Mouse (Mus musculus): Measurements from ENCODE around the gene Mras. TPM values are rescaled to one million over a fixed set of nuclear protein-coding genes. Genes with fewer than 3 reads are reported as not detected.

The Mras gene
- polyA plus RNA-seq, 1 experiment from 2014 or later: 29.6 TPM

- H3K27ac ChIP-seq: peak overlapping the region; percentile 83
- H3K36me3 ChIP-seq: no peaks in the 10 kb centered on the region
- peaks cover 23% of the 10 kb centered on the region for H3K27me3 ChIP-seq
- peak overlapping the region; percentile 91 for H3K9ac ChIP-seq
- peak overlapping the region; percentile 82 for H3K4me3 ChIP-seq
- H3K4me2 ChIP-seq (replicated peaks): peak overlapping the region; percentile 89
- under 1% methylated on average over 60 of the region's 86 CpGs for WGBS
- peaks cover 43% of the 10 kb centered on the region for H3K4me1 ChIP-seq
- ATAC-seq (ENCODE audit: low FRiP score, low read depth): peak; percentile 67
- H3K9me3 ChIP-seq: no peaks in the 10 kb centered on the region
Measured at GRCm38 (mm10) chr9:99436182-99437030, 775 bp downstream of the Mras start.

GRCm38 (mm10) chr9:99435619-99436181 is 1.5 kb downstream of the Mras start:
- peaks cover 43% of the 10 kb centered on the region for H3K4me1 ChIP-seq
- no peaks in the 10 kb centered on the region for H3K36me3 ChIP-seq
- 9% methylated on average over 16 of the region's 16 CpGs for WGBS
- H3K9me3 ChIP-seq: no peaks in the 10 kb centered on the region
- peak overlapping the region; percentile 89 for H3K4me2 ChIP-seq (replicated peaks)
- peak overlapping the region; percentile 91 for H3K9ac ChIP-seq
- H3K4me3 ChIP-seq: peak overlapping the region; percentile 82
- peak overlapping the region; percentile 83 for H3K27ac ChIP-seq
- ATAC-seq (ENCODE audit: low FRiP score, low read depth): peak; percentile 13
- peaks cover 23% of the 10 kb centered on the region for H3K27me3 ChIP-seq

- Histone ChIP-seq H3K36me3 (no peaks in the 10 kb centered on the region), H3K4me3 (peak overlapping the region; percentile 82), H3K4me1 (peaks cover 43% of the 10 kb centered on the region), H3K27me3 (peaks cover 23% of the 10 kb centered on the region), H3K27ac (peak overlapping the region; percentile 83), H3K4me2 (replicated peaks) (peak overlapping the region; percentile 89), H3K9ac (peak overlapping the region; percentile 91), H3K9me3 (no peaks in the 10 kb centered on the region)
- WGBS: 7% methylated on average over 14 of the region's 14 CpGs
- peak; percentile 54 for ATAC-seq (ENCODE audit: low FRiP score, low read depth)
Measured at GRCm38 (mm10) chr9:99434892-99435618, 2.1 kb downstream of the Mras start.

GRCm38 (mm10) chr9:99432478-99432877 is 4.7 kb downstream of the Mras start:
- H3K36me3 ChIP-seq: no peaks in the 10 kb centered on the region
- no peak overlapping the region for H3K4me2 ChIP-seq (replicated peaks)
- no peak overlapping the region for H3K27ac ChIP-seq
- H3K27me3 ChIP-seq: peaks cover 2% of the 10 kb centered on the region
- H3K9ac ChIP-seq: no peak overlapping the region
- no peak for ATAC-seq (ENCODE audit: low FRiP score, low read depth)
- 78% methylated on average over 4 of the region's 4 CpGs for WGBS
- H3K9me3 ChIP-seq: no peaks in the 10 kb centered on the region
- no peak overlapping the region for H3K4me3 ChIP-seq
- peaks cover 51% of the 10 kb centered on the region for H3K4me1 ChIP-seq

GRCm38 (mm10) chr9:99431963-99432362 is 5.2 kb downstream of the Mras start:
- WGBS: 61% methylated on average over 6 of the region's 6 CpGs
- Histone ChIP-seq H3K9ac (no peak overlapping the region), H3K9me3 (no peaks in the 10 kb centered on the region), H3K27me3 (no peaks in the 10 kb centered on the region), H3K36me3 (no peaks in the 10 kb centered on the region), H3K4me3 (no peak overlapping the region), H3K4me2 (replicated peaks) (no peak overlapping the region), H3K27ac (no peak overlapping the region), H3K4me1 (peaks cover 46% of the 10 kb centered on the region)
- ATAC-seq (ENCODE audit: low FRiP score, low read depth): no peak

GRCm38 (mm10) chr9:99431346-99431745 is 5.8 kb downstream of the Mras start:
- Histone ChIP-seq H3K27me3 (no peaks in the 10 kb centered on the region), H3K27ac (no peak overlapping the region), H3K36me3 (no peaks in the 10 kb centered on the region; the same call in 1 of the 2 replicates), H3K9me3 (no peaks in the 10 kb centered on the region), H3K4me1 (peaks cover 46% of the 10 kb centered on the region), H3K9ac (no peak overlapping the region), H3K4me3 (no peak overlapping the region), H3K4me2 (replicated peaks) (no peak overlapping the region)
- 92% methylated on average over 8 of the region's 8 CpGs for WGBS
- ATAC-seq (ENCODE audit: low FRiP score, low read depth): no peak

GRCm38 (mm10) chr9:99430806-99431205 is 6.4 kb downstream of the Mras start:
- Histone ChIP-seq H3K4me3 (no peak overlapping the region), H3K27ac (no peak overlapping the region), H3K36me3 (no peaks in the 10 kb centered on the region; the same call in 1 of the 2 replicates), H3K4me1 (peaks cover 48% of the 10 kb centered on the region), H3K27me3 (no peaks in the 10 kb centered on the region), H3K4me2 (replicated peaks) (no peak overlapping the region), H3K9me3 (no peaks in the 10 kb centered on the region), H3K9ac (no peak overlapping the region)
- no peak for ATAC-seq (ENCODE audit: low FRiP score, low read depth)
- 79% methylated on average over 6 of the region's 6 CpGs for WGBS

- ATAC-seq (ENCODE audit: low FRiP score, low read depth): no peak
- Histone ChIP-seq H3K4me2 (replicated peaks) (no peak overlapping the region), H3K9me3 (no peaks in the 10 kb centered on the region), H3K9ac (no peak overlapping the region), H3K27ac (no peak overlapping the region), H3K4me3 (no peak overlapping the region), H3K36me3 (no peaks in the 10 kb centered on the region; the same call in 1 of the 2 replicates), H3K27me3 (no peaks in the 10 kb centered on the region), H3K4me1 (peaks cover 49% of the 10 kb centered on the region)
- WGBS: 83% methylated on average over 3 of the region's 3 CpGs
Measured at GRCm38 (mm10) chr9:99429845-99430244, 7.3 kb downstream of the Mras start.

GRCm38 (mm10) chr9:99428601-99429331 is 8.4 kb downstream of the Mras start:
- H3K4me2 ChIP-seq (replicated peaks): no peak overlapping the region
- no peak overlapping the region for H3K4me3 ChIP-seq
- no peak overlapping the region for H3K27ac ChIP-seq
- H3K9me3 ChIP-seq: no peaks in the 10 kb centered on the region
- no peaks in the 10 kb centered on the region for H3K27me3 ChIP-seq
- no peaks in the 10 kb centered on the region; the same call in 1 of the 2 replicates for H3K36me3 ChIP-seq
- WGBS: 65% methylated on average over 11 of the region's 11 CpGs
- peaks cover 49% of the 10 kb centered on the region for H3K4me1 ChIP-seq
- no peak overlapping the region for H3K9ac ChIP-seq
- no peak for ATAC-seq (ENCODE audit: low FRiP score, low read depth)

- Histone ChIP-seq H3K9me3 (no peaks in the 10 kb centered on the region), H3K27ac (no peak overlapping the region; the same call in 1 of the 2 replicates), H3K27me3 (no peaks in the 10 kb centered on the region), H3K4me2 (replicated peaks) (no peak overlapping the region), H3K4me3 (no peak overlapping the region), H3K36me3 (no peaks in the 10 kb centered on the region; the same call in 1 of the 2 replicates), H3K4me1 (peaks cover 48% of the 10 kb centered on the region), H3K9ac (peak overlapping the region; percentile 48; the same call in 1 of the 2 replicates)
- 50% methylated on average over 9 of the region's 9 CpGs for WGBS
- ATAC-seq (ENCODE audit: low FRiP score, low read depth): no peak
Measured at GRCm38 (mm10) chr9:99425262-99425661, 11.9 kb downstream of the Mras start.

- H3K4me2 ChIP-seq (replicated peaks): no peak overlapping the region
- no peaks in the 10 kb centered on the region; the same call in 1 of the 2 replicates for H3K36me3 ChIP-seq
- no peak overlapping the region for H3K4me3 ChIP-seq
- H3K9me3 ChIP-seq: no peaks in the 10 kb centered on the region
- no peaks in the 10 kb centered on the region for H3K27me3 ChIP-seq
- ATAC-seq (ENCODE audit: low FRiP score, low read depth): no peak
- peak overlapping the region; percentile 22; the same call in 1 of the 2 replicates for H3K27ac ChIP-seq
- H3K9ac ChIP-seq: peak overlapping the region; percentile 48; the same call in 1 of the 2 replicates
- H3K4me1 ChIP-seq: peaks cover 48% of the 10 kb centered on the region
- 43% methylated on average over 4 of the region's 4 CpGs for WGBS
Measured at GRCm38 (mm10) chr9:99424574-99424863, 12.7 kb downstream of the Mras start.
